Mouse (Mus musculus): ENCODE measurements around the gene Tssk4. TPM values are rescaled to one million over a fixed set of nuclear protein-coding genes. Genes with fewer than 3 reads are reported as not detected.
A peak's percentile ranks its signal among the peaks of the same experiment; 100 is the strongest.

Tssk4 gene
- total RNA-seq, 1 experiment, result not detected

GRCm38 (mm10) chr14:55682118-55682493 lies 32.1 kb downstream of the Tssk4 start:
- no peak for DNase-seq (ENCODE audit: low read depth, low spot score)
- H3K4me1 ChIP-seq (ENCODE audit: control insufficient read depth in 2 of 2, insufficient read depth in 2 of 2, low read length in 2 of 2, poor library complexity in 1 of 2), result peaks cover 0 to 2% of the 10 kb centered on the region in 2 experiments; a peak in 1 of 4 replicates
- no peak overlapping the region; the same call in 1 of the 2 replicates for H3K9ac ChIP-seq (ENCODE audit: insufficient read depth, low read depth, low read length, poor library complexity, severe bottlenecking)
- H3K36me3 ChIP-seq (ENCODE audit: control insufficient read depth, insufficient read depth, low read length, poor library complexity, severe bottlenecking), result peaks cover 19% of the 10 kb centered on the region
- H3K4me3 ChIP-seq (ENCODE audit: insufficient read depth in 1 of 2, low read depth in 1 of 2, low read length in 2 of 2, poor library complexity in 1 of 2, severe bottlenecking in 1 of 2), result peak overlapping the region; percentile 89 to 90
- TF ChIP-seq ZC3H11A (IDR thresholded peaks at IDR 0.05; ENCODE audit: borderline replicate concordance, low read depth, low read length) (no peak), CHD2 (IDR thresholded peaks at IDR 0.05; ENCODE audit: low read depth, low read length) (no peak), ZNF384 (IDR thresholded peaks at IDR 0.05; ENCODE audit: low read depth, low read length) (no peak), MAFK (IDR thresholded peaks at IDR 0.05; ENCODE audit: insufficient read depth, low read depth, low read length) (no peak), HCFC1 (IDR thresholded peaks at IDR 0.05; ENCODE audit: borderline replicate concordance, insufficient read depth, low read length) (no peak)
- in situ Hi-C loops (cut with MboI; ENCODE audit: low sequenced_read_pairs in 2 of 2, unreplicated experiment in 2 of 2), result loop anchor here in 1 of 2 experiments (5.0 kb wide), 1 partner anchor 60 kb away; no protein-coding TSS in a partner anchor
- no peak overlapping the region for H3K27ac ChIP-seq (ENCODE audit: insufficient read depth, low read depth, low read length, poor library complexity, severe bottlenecking)
- H3K9me3 ChIP-seq (ENCODE audit: control insufficient read depth, insufficient read depth, low read depth, low read length), result no peaks in the 10 kb centered on the region

- no peak for DNase-seq (ENCODE audit: low read depth, low spot score)
- no peak overlapping the region for H3K27ac ChIP-seq (ENCODE audit: insufficient read depth, low read depth, low read length, poor library complexity, severe bottlenecking)
- H3K9ac ChIP-seq (ENCODE audit: insufficient read depth, low read depth, low read length, poor library complexity, severe bottlenecking), result no peak overlapping the region
- no peaks in the 10 kb centered on the region for H3K36me3 ChIP-seq (ENCODE audit: control insufficient read depth, insufficient read depth, low read length, poor library complexity, severe bottlenecking)
- H3K4me1 ChIP-seq (ENCODE audit: control insufficient read depth in 2 of 2, insufficient read depth in 2 of 2, low read length in 2 of 2, poor library complexity in 1 of 2), result no peaks in the 10 kb centered on the region
- in situ Hi-C loops (cut with MboI; ENCODE audit: low sequenced_read_pairs in 2 of 2, unreplicated experiment in 2 of 2), result no loop called here
- TF ChIP-seq MAFK (IDR thresholded peaks at IDR 0.05; ENCODE audit: insufficient read depth, low read depth, low read length) (no peak), ZNF384 (IDR thresholded peaks at IDR 0.05; ENCODE audit: low read depth, low read length) (no peak), ZC3H11A (IDR thresholded peaks at IDR 0.05; ENCODE audit: borderline replicate concordance, low read depth, low read length) (no peak), HCFC1 (IDR thresholded peaks at IDR 0.05; ENCODE audit: borderline replicate concordance, insufficient read depth, low read length) (no peak), CHD2 (IDR thresholded peaks at IDR 0.05; ENCODE audit: low read depth, low read length) (no peak)
- H3K4me3 ChIP-seq (ENCODE audit: insufficient read depth in 1 of 2, low read depth in 1 of 2, low read length in 2 of 2, poor library complexity in 1 of 2, severe bottlenecking in 1 of 2), result no peak overlapping the region
- no peaks in the 10 kb centered on the region for H3K9me3 ChIP-seq (ENCODE audit: control insufficient read depth, insufficient read depth, low read depth, low read length)
Observed at GRCm38 (mm10) chr14:55689433-55689832, 39.4 kb downstream of the Tssk4 start.

GRCm38 (mm10) chr14:55697226-55697625 lies 47.2 kb downstream of the Tssk4 start:
- in situ Hi-C loops (cut with MboI; ENCODE audit: low sequenced_read_pairs in 2 of 2, unreplicated experiment in 2 of 2), result no loop called here
- Histone ChIP-seq H3K4me1 (ENCODE audit: control insufficient read depth in 2 of 2, insufficient read depth in 2 of 2, low read length in 2 of 2, poor library complexity in 1 of 2) (peaks cover 0 to 8% of the 10 kb centered on the region in 2 experiments; a peak in 1 of 4 replicates), H3K9me3 (ENCODE audit: control insufficient read depth, insufficient read depth, low read depth, low read length) (no peaks in the 10 kb centered on the region), H3K36me3 (ENCODE audit: control insufficient read depth, insufficient read depth, low read length, poor library complexity, severe bottlenecking) (no peaks in the 10 kb centered on the region), H3K27ac (ENCODE audit: insufficient read depth, low read depth, low read length, poor library complexity, severe bottlenecking) (no peak overlapping the region), H3K4me3 (ENCODE audit: insufficient read depth in 1 of 2, low read depth in 1 of 2, low read length in 2 of 2, poor library complexity in 1 of 2, severe bottlenecking in 1 of 2) (no peak overlapping the region), H3K9ac (ENCODE audit: insufficient read depth, low read depth, low read length, poor library complexity, severe bottlenecking) (no peak overlapping the region)
- TF ChIP-seq ZC3H11A (IDR thresholded peaks at IDR 0.05; ENCODE audit: borderline replicate concordance, low read depth, low read length) (no peak), CHD2 (IDR thresholded peaks at IDR 0.05; ENCODE audit: low read depth, low read length) (no peak), MAFK (IDR thresholded peaks at IDR 0.05; ENCODE audit: insufficient read depth, low read depth, low read length) (no peak), ZNF384 (IDR thresholded peaks at IDR 0.05; ENCODE audit: low read depth, low read length) (no peak), HCFC1 (IDR thresholded peaks at IDR 0.05; ENCODE audit: borderline replicate concordance, insufficient read depth, low read length) (no peak)
- DNase-seq (ENCODE audit: low read depth, low spot score), result no peak

- Histone ChIP-seq H3K27ac (ENCODE audit: insufficient read depth, low read depth, low read length, poor library complexity, severe bottlenecking) (no peak overlapping the region), H3K9me3 (ENCODE audit: control insufficient read depth, insufficient read depth, low read depth, low read length) (no peaks in the 10 kb centered on the region), H3K4me3 (ENCODE audit: insufficient read depth in 1 of 2, low read depth in 1 of 2, low read length in 2 of 2, poor library complexity in 1 of 2, severe bottlenecking in 1 of 2) (no peak overlapping the region), H3K36me3 (ENCODE audit: control insufficient read depth, insufficient read depth, low read length, poor library complexity, severe bottlenecking) (0 out of 2 replicates have a peak, but pooled peaks cover 2% of the 10 kb centered on the region), H3K4me1 (ENCODE audit: control insufficient read depth in 2 of 2, insufficient read depth in 2 of 2, low read length in 2 of 2, poor library complexity in 1 of 2) (peaks cover 0 to 23% of the 10 kb centered on the region in 2 experiments; a peak in 1 of 4 replicates), H3K9ac (ENCODE audit: insufficient read depth, low read depth, low read length, poor library complexity, severe bottlenecking) (no peak overlapping the region)
- in situ Hi-C loops (cut with MboI; ENCODE audit: low sequenced_read_pairs in 2 of 2, unreplicated experiment in 2 of 2), result no loop called here
- DNase-seq (ENCODE audit: low read depth, low spot score), result no peak
- TF ChIP-seq ZNF384 (IDR thresholded peaks at IDR 0.05; ENCODE audit: low read depth, low read length) (no peak), CHD2 (IDR thresholded peaks at IDR 0.05; ENCODE audit: low read depth, low read length) (no peak), HCFC1 (IDR thresholded peaks at IDR 0.05; ENCODE audit: borderline replicate concordance, insufficient read depth, low read length) (no peak), MAFK (IDR thresholded peaks at IDR 0.05; ENCODE audit: insufficient read depth, low read depth, low read length) (no peak), ZC3H11A (IDR thresholded peaks at IDR 0.05; ENCODE audit: borderline replicate concordance, low read depth, low read length) (no peak)
Observed at GRCm38 (mm10) chr14:55701131-55701530, 51.1 kb downstream of the Tssk4 start.

Other genes starting within 250 kb of the Tssk4 start
- gene Dhrs4, start 171.4 kb upstream of the Tssk4 start, total RNA-seq (2012; rRNA removed), result 14.6 and 14.9 TPM in 2 replicates
- gene Carmil3, start 159.5 kb upstream of the Tssk4 start, total RNA-seq (2012; rRNA removed), result 0.58 and 1.1 TPM in 2 replicates
- 0.21 TPM in 1 of 2 replicates, not detected in the other for gene Cpne6, start 139.7 kb upstream of the Tssk4 start, total RNA-seq (2012; rRNA removed)
- gene Nrl, start 125.2 kb upstream of the Tssk4 start, total RNA-seq (2012; rRNA removed), result not detected in 2 replicates
- 28.5 and 108 TPM in 2 replicates for gene Pck2, start 109.9 kb upstream of the Tssk4 start, total RNA-seq (2012; rRNA removed)
- 17.5 and 28.8 TPM in 2 replicates for gene Dcaf11, start 90.2 kb upstream of the Tssk4 start, total RNA-seq (2012; rRNA removed)
- not detected in 2 replicates for gene A730061H03Rik, start 89.8 kb upstream of the Tssk4 start, total RNA-seq (2012; rRNA removed)
- 0.71 and 1.6 TPM in 2 replicates for gene Fitm1, start 74.6 kb upstream of the Tssk4 start, total RNA-seq (2012; rRNA removed)
- gene Psme1, start 72.1 kb upstream of the Tssk4 start, total RNA-seq (2012; rRNA removed), result 32.8 and 59.5 TPM in 2 replicates
- 4.9 and 9.2 TPM in 2 replicates for gene Emc9, start 64.9 kb upstream of the Tssk4 start, total RNA-seq (2012; rRNA removed)
- 44.0 and 74.3 TPM in 2 replicates for gene Psme2, start 59.1 kb upstream of the Tssk4 start, total RNA-seq (2012; rRNA removed)
- gene Rnf31, start 58.5 kb upstream of the Tssk4 start, total RNA-seq (2012; rRNA removed), result 13.1 and 33.7 TPM in 2 replicates
- gene Irf9, start 46.6 kb upstream of the Tssk4 start, total RNA-seq (2012; rRNA removed), result 5.8 and 17.5 TPM in 2 replicates
- 5.8 and 11.8 TPM in 2 replicates for gene Rec8, start 32.1 kb upstream of the Tssk4 start, total RNA-seq (2012; rRNA removed)
- 62.9 and 111 TPM in 2 replicates for gene Ipo4, start 14.2 kb upstream of the Tssk4 start, total RNA-seq (2012; rRNA removed)
- gene Gm49378, start 12.3 kb upstream of the Tssk4 start, total RNA-seq (2012; rRNA removed), result not detected in 2 replicates
- 41.1 and 76.1 TPM in 2 replicates for gene Tm9sf1, start 6.4 kb upstream of the Tssk4 start, total RNA-seq (2012; rRNA removed)
- gene Mdp1, start 10.3 kb downstream of the Tssk4 start, total RNA-seq (2012; rRNA removed), result 13.0 and 16.5 TPM in 2 replicates
- 15.3 and 18.2 TPM in 2 replicates for gene Gmpr2, start 21.8 kb downstream of the Tssk4 start, total RNA-seq (2012; rRNA removed)
- 187 and 253 TPM in 2 replicates for gene Nedd8, start 21.9 kb downstream of the Tssk4 start, total RNA-seq (2012; rRNA removed)
- 26.1 and 60.9 TPM in 2 replicates for gene Tinf2, start 31.6 kb downstream of the Tssk4 start, total RNA-seq (2012; rRNA removed)
- 13.4 and 31.6 TPM in 2 replicates for gene Tgm1, start 63.7 kb downstream of the Tssk4 start, total RNA-seq (2012; rRNA removed)
- 34.0 and 95.5 TPM in 2 replicates for gene Rabggta, start 72.1 kb downstream of the Tssk4 start, total RNA-seq (2012; rRNA removed)
- gene Dhrs1, start 95.5 kb downstream of the Tssk4 start, total RNA-seq (2012; rRNA removed), result 9.6 and 18.0 TPM in 2 replicates
- gene Nop9, start 95.5 kb downstream of the Tssk4 start, total RNA-seq (2012; rRNA removed), result 30.0 and 38.3 TPM in 2 replicates
- 2.2 and 4.1 TPM in 2 replicates for gene Cideb, start 108.3 kb downstream of the Tssk4 start, total RNA-seq (2012; rRNA removed)
- gene Ltb4r2, start 111.2 kb downstream of the Tssk4 start, total RNA-seq (2012; rRNA removed), result 1.5 and 7.1 TPM in 2 replicates
- gene Ltb4r1, start 115.8 kb downstream of the Tssk4 start, total RNA-seq (2012; rRNA removed), result 0.67 and 2.1 TPM in 2 replicates
- gene Adcy4, start 133.9 kb downstream of the Tssk4 start, total RNA-seq (2012; rRNA removed), result 0.27 and 0.32 TPM in 2 replicates
- 9.0 and 17.8 TPM in 2 replicates for gene Ripk3, start 138.7 kb downstream of the Tssk4 start, total RNA-seq (2012; rRNA removed)
- 6.4 and 25.4 TPM in 2 replicates for gene Nfatc4, start 173.0 kb downstream of the Tssk4 start, total RNA-seq (2012; rRNA removed)
- 7.1 and 10.4 TPM in 2 replicates for gene Nynrin, start 203.8 kb downstream of the Tssk4 start, total RNA-seq (2012; rRNA removed)
- 0.04 and 0.11 TPM in 2 replicates for gene Cbln3, start 234.2 kb downstream of the Tssk4 start, total RNA-seq (2012; rRNA removed)
- gene Khnyn, start 234.8 kb downstream of the Tssk4 start, total RNA-seq (2012; rRNA removed), result 7.2 and 15.8 TPM in 2 replicates